Mouse (Mus musculus): ENCODE data around the gene Gns. TPM values are rescaled to one million over a fixed set of nuclear protein-coding genes. Genes with fewer than 3 reads are reported as not detected.
A peak's percentile ranks its signal among the peaks of the same experiment; 100 is the strongest.

Gene Gns
- polyA plus RNA-seq, 1 experiment from 2014 or later = 731 TPM

DNA sequence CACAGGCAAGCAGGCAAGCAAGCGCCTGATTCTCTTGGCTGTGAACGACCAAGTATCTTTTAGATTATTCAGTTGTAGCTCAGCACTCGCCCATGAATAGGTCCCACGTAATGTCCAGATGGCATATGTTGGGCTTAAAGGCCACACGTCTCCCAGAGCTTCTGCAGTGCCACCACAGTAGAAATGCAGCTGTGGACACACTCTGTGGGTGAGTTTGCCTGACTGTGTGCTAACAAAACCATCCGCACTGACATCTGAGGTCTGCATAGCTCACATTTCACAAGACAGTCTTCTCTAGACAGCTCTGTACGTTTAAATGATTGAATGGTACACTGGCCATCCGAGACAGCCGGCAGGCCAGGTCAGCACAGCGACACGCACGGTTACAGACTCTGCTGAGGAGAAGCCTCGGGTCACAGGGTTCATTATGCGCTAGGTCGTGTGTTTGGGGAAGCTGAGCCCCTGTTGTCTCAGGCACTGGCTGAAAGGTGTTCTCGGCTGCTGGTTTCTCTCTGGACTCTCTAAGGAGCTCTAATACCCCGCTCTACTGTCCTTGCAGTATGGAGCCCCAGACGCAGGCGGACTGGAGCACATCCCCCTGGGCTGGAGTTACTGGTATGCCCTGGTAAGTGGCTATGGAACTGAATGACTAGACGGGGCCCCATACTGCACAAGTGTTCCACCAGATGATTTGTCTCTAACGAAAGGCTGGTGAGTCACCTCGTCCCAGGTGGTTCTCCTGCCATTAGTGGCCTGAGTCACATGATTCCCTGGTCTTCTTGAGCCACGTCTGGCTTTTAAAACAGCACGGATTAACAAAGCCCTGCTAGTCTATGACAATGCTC lies 11.0 kb downstream of the Gns start:
- Histone ChIP-seq H3K27ac (peak overlapping the region; percentile 72; the same call in 1 of the 2 replicates), H3K4me3 (ENCODE audit: inconsistent target) (no peak overlapping the region), H3K36me3 (ENCODE audit: inconsistent target) (peaks cover 62% of the 10 kb centered on the region), H3K79me2 (ENCODE audit: inconsistent target) (peaks cover 96% of the 10 kb centered on the region)
- 87% methylated on average over 23 of the region's 24 CpGs for WGBS (ENCODE audit: missing documents)

DNA sequence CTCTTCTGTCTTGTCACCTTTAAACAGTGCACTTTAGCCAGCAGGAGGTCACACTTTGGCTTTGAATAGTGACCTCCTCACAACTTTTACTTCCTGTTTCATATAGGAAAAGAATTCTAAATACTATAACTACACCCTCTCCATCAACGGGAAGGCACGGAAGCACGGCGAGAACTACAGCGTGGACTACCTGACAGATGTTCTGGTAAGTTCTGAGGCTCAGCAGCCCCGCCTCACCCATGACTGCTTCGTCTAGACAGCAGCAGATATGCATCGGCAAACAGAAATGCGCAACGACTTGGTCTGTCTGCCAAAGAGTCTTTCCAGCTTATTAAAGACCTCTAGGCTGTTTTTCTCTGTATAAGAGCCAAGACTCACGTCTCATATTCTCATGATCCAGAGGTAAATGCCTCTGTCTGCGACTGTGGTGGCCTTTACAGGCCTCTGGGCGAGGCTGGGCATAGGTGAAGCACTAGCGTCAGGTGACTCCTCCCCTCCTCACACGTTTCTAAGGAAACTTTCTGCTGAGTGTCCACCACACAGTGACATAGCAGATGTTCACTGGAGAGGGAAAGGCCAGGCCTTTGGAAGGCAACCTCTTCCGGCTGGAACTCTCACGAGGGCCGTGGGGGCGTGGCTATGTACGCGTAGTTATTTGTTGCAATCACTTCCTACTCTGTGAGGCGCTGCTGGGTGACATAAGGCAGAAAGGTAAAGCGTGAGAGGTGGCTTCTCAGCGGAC lies 11.8 kb downstream of the Gns start:
- Histone ChIP-seq H3K79me2 (ENCODE audit: inconsistent target) (peaks cover 96% of the 10 kb centered on the region), H3K27ac (0 out of 2 replicates have a peak overlapping the region, but pooled peaks have one; percentile 4), H3K4me3 (ENCODE audit: inconsistent target) (no peak overlapping the region), H3K36me3 (ENCODE audit: inconsistent target) (peaks cover 65% of the 10 kb centered on the region)
- WGBS (ENCODE audit: missing documents) = 82% methylated on average over 21 of the region's 24 CpGs

DNA sequence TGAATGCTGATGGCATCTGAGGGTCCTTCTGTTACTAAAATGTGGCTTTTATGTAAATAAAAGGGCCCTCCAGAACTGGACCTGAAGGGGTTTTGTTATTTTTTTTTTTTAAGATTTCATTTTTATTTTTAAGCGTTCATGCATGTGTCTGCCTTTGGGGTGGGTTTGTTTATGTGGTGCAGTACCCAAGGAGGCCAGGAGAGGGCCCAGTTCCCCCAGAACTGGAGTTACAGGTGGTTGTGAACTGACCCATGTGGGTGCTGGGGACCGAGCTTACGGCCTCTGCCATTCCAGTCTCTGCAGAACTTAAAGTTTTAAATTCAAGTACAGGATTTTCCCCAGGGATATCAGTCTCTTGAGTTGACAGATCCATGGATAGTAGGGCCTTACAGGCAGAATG lies 14.5 kb downstream of the Gns start:
- Histone ChIP-seq H3K79me2 (ENCODE audit: inconsistent target) (peaks cover 94% of the 10 kb centered on the region), H3K36me3 (ENCODE audit: inconsistent target) (peaks cover 88% of the 10 kb centered on the region), H3K27ac (no peak overlapping the region), H3K4me3 (ENCODE audit: inconsistent target) (no peak overlapping the region)
- whole genome bisulfite sequencing (ENCODE audit: missing documents) = 91% methylated on average over 3 of the region's 3 CpGs

DNA sequence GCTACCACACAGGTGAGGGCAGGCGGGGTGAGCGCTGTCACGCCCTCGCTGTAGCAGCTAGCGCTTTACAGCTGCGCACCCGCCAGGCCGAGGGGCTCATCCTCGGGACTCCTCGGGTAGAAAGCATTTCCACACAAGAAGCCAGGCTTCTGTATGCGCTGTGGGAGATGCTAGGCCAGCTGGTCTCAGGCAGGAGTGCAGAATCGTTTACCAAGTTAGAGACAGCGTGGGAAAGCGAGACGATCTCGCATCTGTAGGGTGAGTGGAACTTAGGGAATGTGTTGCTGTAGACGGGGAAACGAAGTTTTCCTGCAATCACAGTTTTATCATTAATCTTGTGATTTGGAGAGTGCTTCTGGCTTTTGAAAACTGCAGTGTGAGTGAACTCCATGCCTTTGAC lies 16.4 kb downstream of the Gns start:
- Histone ChIP-seq H3K4me3 (ENCODE audit: inconsistent target) (no peak overlapping the region), H3K79me2 (ENCODE audit: inconsistent target) (peaks cover 91% of the 10 kb centered on the region; the same call in 1 of the 2 replicates), H3K36me3 (ENCODE audit: inconsistent target) (peaks cover 99% of the 10 kb centered on the region), H3K27ac (no peak overlapping the region)
- 89% methylated on average over 16 of the region's 18 CpGs for WGBS (ENCODE audit: missing documents)

DNA sequence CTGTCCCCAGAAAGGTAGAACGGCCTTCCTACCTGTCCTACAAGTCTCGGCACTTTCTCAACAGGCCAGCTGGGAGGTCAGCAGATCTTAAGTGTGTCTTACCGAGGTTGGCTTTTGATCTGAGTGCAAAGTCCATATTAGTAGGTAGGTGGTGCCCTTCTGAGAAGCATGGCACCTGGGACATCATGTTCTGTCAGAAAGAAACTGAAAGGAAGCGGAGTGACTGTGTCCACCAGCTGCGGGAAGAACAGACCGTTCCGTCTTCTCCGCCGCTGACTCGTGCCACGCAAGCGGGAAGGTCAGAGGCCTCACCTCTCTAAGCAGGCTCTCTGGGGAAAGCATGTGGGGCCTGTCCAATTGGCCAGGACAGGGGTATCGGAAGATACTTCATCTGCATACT lies 19.8 kb downstream of the Gns start:
- WGBS (ENCODE audit: missing documents) = 96% methylated on average over 13 of the region's 13 CpGs
- Histone ChIP-seq H3K4me3 (ENCODE audit: inconsistent target) (no peak overlapping the region), H3K27ac (no peak overlapping the region), H3K36me3 (ENCODE audit: inconsistent target) (peaks cover 100% of the 10 kb centered on the region), H3K79me2 (ENCODE audit: inconsistent target) (peaks cover 58% of the 10 kb centered on the region; the same call in 1 of the 2 replicates)

DNA sequence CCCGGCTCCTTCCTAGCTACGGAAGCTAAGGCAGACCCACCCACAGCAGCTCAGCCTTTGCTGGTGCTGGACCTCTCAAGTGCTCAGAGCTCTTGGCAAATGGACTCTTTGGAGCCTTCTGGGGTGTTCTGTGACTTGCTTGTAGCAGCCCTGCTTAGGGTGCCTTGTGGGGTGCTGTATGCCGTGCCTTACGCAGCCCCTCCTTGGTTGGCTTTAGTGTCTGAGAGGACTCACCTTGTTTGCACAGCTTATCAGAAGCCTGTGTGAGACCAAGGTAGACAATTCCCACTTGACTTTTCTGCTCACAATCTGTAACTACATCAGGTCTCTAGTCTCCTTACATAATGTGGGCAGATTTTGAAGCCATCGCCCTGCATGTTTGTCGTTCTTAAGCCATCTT lies 20.8 kb downstream of the Gns start:
- no peak overlapping the region for H3K4me3 ChIP-seq (ENCODE audit: inconsistent target)
- peaks cover 100% of the 10 kb centered on the region for H3K36me3 ChIP-seq (ENCODE audit: inconsistent target)
- 91% methylated on average over 6 of the region's 6 CpGs for WGBS (ENCODE audit: missing documents)
- H3K79me2 ChIP-seq (ENCODE audit: inconsistent target) = peaks cover 48% of the 10 kb centered on the region; the same call in 1 of the 2 replicates
- no peak overlapping the region for H3K27ac ChIP-seq

DNA sequence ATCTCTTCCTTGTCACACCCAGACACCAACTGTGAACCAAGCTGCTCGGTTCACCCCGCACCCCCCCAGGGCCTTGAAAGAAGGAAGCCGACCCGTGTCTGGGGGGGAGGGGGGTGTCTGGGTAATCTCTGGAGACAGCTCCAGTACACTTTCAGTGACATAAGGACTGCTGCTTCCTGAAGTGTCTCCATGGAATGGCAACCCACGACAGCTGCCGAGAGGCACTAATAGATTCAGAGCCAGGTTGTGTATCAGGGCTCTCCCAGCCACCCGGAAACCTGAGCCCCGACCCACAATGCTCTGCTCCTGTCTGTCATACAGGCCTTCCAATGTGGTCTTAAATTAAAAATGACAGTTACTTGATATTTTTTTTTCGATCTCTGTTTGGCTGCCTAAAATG lies 21.5 kb downstream of the Gns start:
- WGBS (ENCODE audit: missing documents) = 89% methylated on average over 8 of the region's 9 CpGs
- Histone ChIP-seq H3K27ac (no peak overlapping the region), H3K36me3 (ENCODE audit: inconsistent target) (peaks cover 100% of the 10 kb centered on the region), H3K4me3 (ENCODE audit: inconsistent target) (no peak overlapping the region), H3K79me2 (ENCODE audit: inconsistent target) (peaks cover 42% of the 10 kb centered on the region; the same call in 1 of the 2 replicates)

DNA sequence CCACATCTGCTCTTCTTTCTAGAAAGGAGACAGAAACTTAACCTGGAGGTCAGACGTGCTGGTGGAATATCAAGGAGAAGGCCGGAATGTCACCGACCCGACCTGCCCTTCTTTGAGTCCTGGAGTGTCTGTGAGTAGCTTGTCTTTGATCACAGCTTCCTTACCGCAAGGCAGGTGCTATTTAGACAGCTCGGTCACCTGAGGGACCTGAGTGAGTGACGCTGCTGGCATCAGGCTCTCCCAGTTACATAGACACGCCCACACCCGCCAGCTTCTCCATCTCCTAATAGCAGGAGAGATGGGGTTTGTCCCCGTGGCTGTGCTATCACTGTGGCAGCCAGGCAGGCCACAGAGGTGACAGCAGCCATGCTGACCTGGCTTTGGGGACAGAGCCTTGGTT lies 25.7 kb downstream of the Gns start:
- 88% methylated on average over 8 of the region's 10 CpGs for whole genome bisulfite sequencing (ENCODE audit: missing documents)

DNA sequence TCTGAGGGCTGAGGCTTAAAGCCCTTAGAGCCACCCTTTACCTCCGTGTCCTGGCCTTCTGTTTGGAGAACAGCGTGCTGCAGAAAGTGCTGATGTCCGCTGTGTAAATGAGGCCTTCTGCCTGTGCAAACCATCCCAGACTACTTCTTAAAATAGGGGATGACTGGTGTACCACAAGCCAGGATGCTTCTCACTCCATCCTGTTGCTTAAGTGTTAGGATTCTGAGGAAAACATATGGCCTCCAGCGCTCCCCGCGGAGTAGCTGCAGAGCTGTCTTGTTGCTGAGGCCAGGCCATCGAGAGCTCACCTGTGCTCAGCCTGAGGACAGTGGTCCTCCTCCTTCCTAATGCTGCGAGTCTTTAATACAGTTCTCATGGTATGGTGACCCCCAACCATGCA lies 27.0 kb downstream of the Gns start:
- 95% methylated on average over 8 of the region's 8 CpGs for WGBS (ENCODE audit: missing documents)
- no peak overlapping the region for H3K27ac ChIP-seq

More for the DNA sequence above, 25.7 kb downstream of the Gns start:
- Histone ChIP-seq H3K36me3 (ENCODE audit: inconsistent target) (peaks cover 100% of the 10 kb centered on the region), H3K27ac (no peak overlapping the region), H3K79me2 (ENCODE audit: inconsistent target) (peaks cover 2% of the 10 kb centered on the region; the same call in 1 of the 2 replicates), H3K4me3 (ENCODE audit: inconsistent target) (no peak overlapping the region)

DNA sequence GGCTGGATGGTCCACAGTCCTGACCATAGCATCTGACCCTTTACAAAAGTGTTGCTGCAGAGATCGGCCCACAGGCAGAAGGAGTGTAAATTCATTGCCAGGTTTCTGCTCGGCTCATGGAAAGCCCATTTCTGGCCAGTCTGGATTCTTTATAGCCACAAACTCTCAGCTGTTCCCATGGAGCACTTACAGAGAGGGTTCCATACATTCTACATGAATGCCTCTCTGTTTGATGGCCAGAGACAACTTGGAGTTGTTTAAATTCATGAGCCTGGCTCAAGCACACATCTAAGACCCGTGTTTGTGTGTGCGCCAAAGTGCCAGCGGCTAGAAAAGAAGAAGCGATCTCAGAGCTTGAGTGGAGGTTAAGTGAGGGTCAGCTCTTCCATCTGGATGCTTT lies 29.4 kb downstream of the Gns start:
- 88% methylated on average over 6 of the region's 6 CpGs for WGBS (ENCODE audit: missing documents)
- Histone ChIP-seq H3K4me3 (ENCODE audit: inconsistent target) (no peak overlapping the region), H3K36me3 (ENCODE audit: inconsistent target) (peaks cover 73% of the 10 kb centered on the region), H3K27ac (no peak overlapping the region), H3K79me2 (ENCODE audit: inconsistent target) (no peaks in the 10 kb centered on the region; the same call in 1 of the 2 replicates)

More for the DNA sequence above, 27.0 kb downstream of the Gns start:
- no peak overlapping the region for H3K4me3 ChIP-seq (ENCODE audit: inconsistent target)
- no peaks in the 10 kb centered on the region; the same call in 1 of the 2 replicates for H3K79me2 ChIP-seq (ENCODE audit: inconsistent target)
- H3K36me3 ChIP-seq (ENCODE audit: inconsistent target) = peaks cover 97% of the 10 kb centered on the region

DNA sequence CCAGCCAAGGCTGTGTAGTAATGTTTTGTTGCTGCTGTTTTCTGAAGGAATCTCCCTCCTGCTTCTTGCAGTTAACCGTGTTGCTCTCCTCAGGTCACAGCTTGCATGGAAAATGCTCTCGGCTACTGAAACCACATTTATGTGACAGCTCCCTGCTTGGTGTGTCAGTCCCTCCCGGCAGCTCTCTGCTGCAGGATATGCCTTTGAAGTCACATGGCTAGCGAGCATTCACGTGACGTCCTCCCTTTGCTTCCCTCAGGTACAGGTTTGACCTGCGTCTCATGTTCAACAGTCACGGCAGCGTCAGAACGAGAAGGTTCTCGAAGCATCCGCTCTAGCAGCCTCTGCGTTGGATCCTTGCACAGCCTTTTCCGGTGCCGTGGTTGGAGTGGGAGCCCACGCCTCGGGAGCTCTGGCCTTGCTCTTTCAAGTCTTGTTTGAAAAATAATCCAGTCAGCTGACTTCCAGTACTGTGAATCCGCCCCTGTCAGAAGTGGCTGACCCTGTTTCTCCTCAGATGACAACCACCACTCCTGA lies 30.0 kb downstream of the Gns start:
- Histone ChIP-seq H3K36me3 (ENCODE audit: inconsistent target) (peaks cover 67% of the 10 kb centered on the region), H3K27ac (no peak overlapping the region), H3K4me3 (ENCODE audit: inconsistent target) (no peak overlapping the region), H3K79me2 (ENCODE audit: inconsistent target) (no peaks in the 10 kb centered on the region; the same call in 1 of the 2 replicates)
- WGBS (ENCODE audit: missing documents) = 97% methylated on average over 16 of the region's 18 CpGs

DNA sequence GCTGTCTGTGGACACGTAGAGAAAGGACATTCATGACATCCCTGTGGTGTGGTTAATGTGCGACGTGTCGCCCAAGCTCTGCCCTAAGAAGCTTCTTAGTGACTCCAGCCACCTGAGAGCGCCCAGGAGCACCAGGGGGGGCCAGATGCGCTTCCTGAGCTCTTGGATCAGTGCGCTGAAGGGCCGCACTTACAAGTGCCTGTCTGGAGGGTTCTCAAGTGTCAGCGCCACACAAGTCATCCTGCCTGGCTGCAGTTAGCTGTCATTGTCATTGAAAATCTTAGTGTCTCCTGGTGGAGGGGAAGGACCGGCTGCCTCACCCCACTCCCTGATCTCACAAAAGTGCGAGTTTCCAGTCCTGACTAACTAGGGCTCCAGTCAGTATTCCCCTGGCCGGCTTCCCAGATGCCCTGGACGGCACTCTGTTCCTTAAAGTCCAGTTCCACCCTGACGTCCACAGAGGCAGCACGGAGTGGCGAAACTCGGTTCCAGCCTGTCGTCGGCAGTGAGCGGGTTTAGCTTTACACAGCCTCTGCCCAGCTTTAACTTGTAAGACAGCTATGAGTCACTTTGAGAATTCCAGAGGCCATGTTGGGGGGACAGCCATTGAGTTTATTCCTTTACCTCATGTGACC lies 30.8 kb downstream of the Gns start:
- 92% methylated on average over 19 of the region's 20 CpGs for WGBS (ENCODE audit: missing documents)
- Histone ChIP-seq H3K36me3 (ENCODE audit: inconsistent target) (peaks cover 59% of the 10 kb centered on the region), H3K27ac (no peak overlapping the region), H3K4me3 (ENCODE audit: inconsistent target) (no peak overlapping the region), H3K79me2 (ENCODE audit: inconsistent target) (no peaks in the 10 kb centered on the region)

DNA sequence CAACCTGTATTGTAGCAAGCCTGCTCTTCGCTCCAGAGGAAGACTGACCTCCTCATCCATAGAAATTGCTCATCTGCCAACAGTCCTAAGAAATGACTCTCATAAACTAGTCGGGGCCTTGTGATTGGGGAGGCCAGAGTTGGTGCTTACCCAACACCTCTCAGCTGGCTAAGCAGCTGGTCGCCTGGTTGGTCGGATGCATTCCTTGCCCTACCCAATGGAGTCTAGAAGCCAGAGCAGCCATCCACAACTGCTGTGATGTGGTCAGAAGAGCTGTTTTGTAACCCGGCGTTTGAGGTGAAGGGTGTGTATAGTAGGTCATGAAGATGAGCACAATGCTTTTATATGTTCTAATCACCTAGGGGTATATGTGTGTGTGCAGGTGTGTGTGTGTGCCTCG lies 33.7 kb downstream of the Gns start:
- H3K79me2 ChIP-seq (ENCODE audit: inconsistent target) = no peaks in the 10 kb centered on the region
- no peak overlapping the region for H3K27ac ChIP-seq
- no peak overlapping the region for H3K4me3 ChIP-seq (ENCODE audit: inconsistent target)
- peaks cover 30% of the 10 kb centered on the region for H3K36me3 ChIP-seq (ENCODE audit: inconsistent target)
- 83% methylated on average over 5 of the region's 7 CpGs for WGBS (ENCODE audit: missing documents)

DNA sequence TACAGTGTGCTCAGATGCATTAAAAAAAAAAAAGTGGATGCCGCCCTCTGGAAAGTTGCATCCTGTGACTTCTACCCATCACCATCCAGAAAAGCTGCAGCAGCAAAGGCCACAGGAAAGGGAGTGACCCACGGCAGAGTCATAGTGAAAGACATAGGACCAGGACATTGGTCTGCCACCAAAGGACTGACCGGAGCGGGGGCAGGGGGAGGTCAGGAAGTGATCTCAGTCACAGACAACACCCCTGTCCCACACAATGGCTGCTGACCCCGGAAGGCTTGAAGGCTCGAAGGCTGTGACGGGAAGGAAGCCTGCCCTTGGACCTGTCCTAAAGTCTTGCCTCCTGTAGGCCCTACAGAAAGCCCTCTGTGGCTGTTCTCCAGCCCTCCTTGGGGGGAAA lies 36.1 kb downstream of the Gns start:
- 79% methylated on average over 7 of the region's 7 CpGs for WGBS (ENCODE audit: missing documents)
- no peak overlapping the region for H3K4me3 ChIP-seq (ENCODE audit: inconsistent target)
- no peak overlapping the region for H3K27ac ChIP-seq
- no peaks in the 10 kb centered on the region for H3K79me2 ChIP-seq (ENCODE audit: inconsistent target)
- H3K36me3 ChIP-seq (ENCODE audit: inconsistent target) = peaks cover 6% of the 10 kb centered on the region; the same call in 1 of the 2 replicates

All from macrophage (primary cell).